Mouse (Mus musculus) erythroblast, embryonic 14.5 days (primary cell): ENCODE results near the gene Ncam1.

Source experiments
- GATA1 ChIP-seq: IDR thresholded peaks from 2 replicates; pipeline ENCODE4 v1.6.1; 2012; ENCODE audit warnings: low read length, inconsistent platforms, mixed read lengths
- TAL1 ChIP-seq: IDR thresholded peaks from 3 replicates; pipeline ENCODE4 v1.6.1; 2012; ENCODE audit warnings: low read length, inconsistent platforms, mixed read lengths

GRCm38 (mm10) chr9:49715121-49715520, 83.6 kb downstream of the Ncam1 start:
- TF ChIP-seq TAL1, result no peak
- TF ChIP-seq GATA1, result no peak
